Mouse (Mus musculus) limb, embryonic 13.5 days (tissue): Measurements from ENCODE around the gene Wdfy3. TPM values are rescaled to one million over a fixed set of nuclear protein-coding genes. Genes with fewer than 3 reads are reported as not detected.

Experiments used
- ATAC-seq: fragments of 200-750 bp; cut with Nextera tagmentation; 2 replicates; pipeline ENCODE4 v1.8.0; 2017; ENCODE audit warnings: low read depth, moderate number of reproducible peaks, moderate TSS enrichment; ENCODE audit not compliant: low FRiP score
- H3K27ac ChIP-seq: fragments of 300-500 bp; sonication (generic); 2 replicates; pipeline ENCODE4 v1.5.1; 2015; ENCODE audit warnings: inconsistent platforms, mild to moderate bottlenecking, moderate library complexity
- H3K27me3 ChIP-seq: fragments of 300-500 bp; sonication (generic); 2 replicates; pipeline ENCODE4 v1.6.1; 2015; ENCODE audit warnings: mild to moderate bottlenecking, inconsistent platforms
- H3K36me3 ChIP-seq: fragments of 300-500 bp; sonication (generic); 2 replicates; pipeline ENCODE4 v1.6.1; 2015; ENCODE audit warnings: inconsistent platforms, mild to moderate bottlenecking, moderate library complexity
- H3K4me1 ChIP-seq: fragments of 300-500 bp; sonication (generic); 2 replicates; pipeline ENCODE4 v1.6.1; 2015; ENCODE audit warnings: inconsistent platforms
- H3K4me2 ChIP-seq: fragments of 300-500 bp; sonication (generic); replicated peaks from 2 replicates; pipeline ENCODE4 v1.6.1; 2015; ENCODE audit warnings: inconsistent platforms, mild to moderate bottlenecking, moderate library complexity
- H3K4me3 ChIP-seq: fragments of 300-500 bp; sonication (generic); 2 replicates; pipeline ENCODE4 v1.5.1; 2015; ENCODE audit warnings: moderate library complexity, mild to moderate bottlenecking, inconsistent platforms
- H3K9ac ChIP-seq: fragments of 300-500 bp; sonication (generic); 2 replicates; pipeline ENCODE4 v1.6.1; 2015; ENCODE audit warnings: mild to moderate bottlenecking, inconsistent platforms
- H3K9me3 ChIP-seq: fragments of 300-500 bp; sonication (generic); 2 replicates; pipeline ENCODE4 v1.6.1; 2016; ENCODE audit warnings: inconsistent platforms
- WGBS: fragments of 180-500 bp; shearing (Covaris S2); methylation state at CpG from one replicate; pipeline ENCODE4 v1.1.7; 2015; 5-methylcytosine and 5-hydroxymethylcytosine counted together
- polyA plus RNA-seq: library from polyadenylated mRNA; unstranded; fragments of >200 nt; fragmentation: Nextera tagmentation; extraction: Ambion mirVana; gene quantifications from 2 replicates; pipeline ENCODE4 v1.2.1, GENCODE M21; 2015

Gene Wdfy3
- polyA plus RNA-seq, 1 experiment from 2014 or later, result 18.6 TPM

DNA sequence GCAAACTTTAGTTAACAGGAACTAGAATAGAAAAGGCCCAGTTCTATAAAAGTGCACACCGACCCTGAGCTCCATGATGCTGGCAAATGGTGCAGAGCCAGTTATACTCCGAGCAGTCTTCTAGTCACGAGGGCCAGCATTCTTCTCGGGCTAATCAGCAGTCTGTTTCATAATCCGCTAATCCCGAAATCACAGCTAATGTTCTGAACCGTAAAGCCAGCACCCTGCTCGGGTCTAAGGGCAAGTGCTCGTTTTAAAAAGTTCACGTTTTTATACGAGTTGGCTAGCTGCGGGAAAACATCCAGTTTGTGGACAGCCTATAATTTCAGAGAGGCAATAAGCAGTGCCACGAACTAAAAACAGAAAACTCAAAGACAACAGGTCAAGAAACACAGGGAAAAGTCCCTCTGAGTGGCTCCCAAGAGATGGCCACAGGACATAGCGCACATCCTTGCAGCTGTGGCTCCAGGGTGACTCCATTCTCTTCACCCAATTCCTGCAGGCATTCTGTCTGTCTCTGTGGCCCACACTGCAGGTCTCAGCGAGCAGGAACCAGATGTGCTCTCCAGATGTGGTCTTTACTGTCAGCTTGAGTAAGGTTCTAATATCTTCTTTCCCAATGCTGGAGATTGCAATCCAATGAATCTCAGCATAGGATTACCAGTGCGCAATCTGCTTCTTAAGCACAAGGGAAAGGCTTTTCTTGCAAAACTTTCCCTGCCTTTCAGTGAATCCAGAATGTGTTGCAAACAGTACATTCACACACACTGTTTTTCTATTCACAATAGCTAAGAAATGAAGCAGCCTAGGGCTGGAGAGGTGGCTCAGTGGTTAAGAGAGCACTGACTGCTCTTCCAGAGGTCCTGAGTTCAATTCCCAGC, 47.5 kb downstream of the Wdfy3 start:
- Histone ChIP-seq H3K9ac (no peak overlapping the region), H3K9me3 (no peaks in the 10 kb centered on the region), H3K27ac (no peak overlapping the region), H3K4me1 (no peaks in the 10 kb centered on the region), H3K36me3 (peaks cover 66% of the 10 kb centered on the region), H3K4me3 (no peak overlapping the region), H3K27me3 (no peaks in the 10 kb centered on the region), H3K4me2 (no peak overlapping the region)
- WGBS, result 74% methylated on average over 16 of the region's 16 CpGs
- ATAC-seq, result no peak

DNA sequence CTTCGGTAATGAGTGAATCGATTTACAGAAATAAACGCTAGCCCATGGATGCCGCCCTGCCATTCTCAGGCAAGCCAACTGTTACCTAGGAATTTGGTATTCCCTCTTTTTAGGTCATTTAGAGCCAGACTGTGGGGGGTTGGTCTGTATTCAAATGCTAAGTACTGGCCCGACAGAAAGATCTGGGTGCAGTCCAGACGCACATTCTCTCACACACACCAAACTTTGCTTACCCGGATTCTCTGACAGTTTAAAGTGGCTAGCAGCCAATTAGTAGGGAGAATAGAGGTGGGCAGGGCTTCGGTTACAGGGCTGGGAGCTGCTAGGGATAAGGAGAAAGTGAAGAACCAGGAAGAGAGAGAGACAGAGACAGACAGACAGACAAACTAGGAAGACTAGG, 55.5 kb downstream of the Wdfy3 start:
- H3K9ac ChIP-seq, result no peak overlapping the region
- H3K36me3 ChIP-seq, result peaks cover 35% of the 10 kb centered on the region
- H3K4me1 ChIP-seq, result no peaks in the 10 kb centered on the region
- ATAC-seq, result no peak
- WGBS, result 86% methylated on average over 8 of the region's 8 CpGs
- no peak overlapping the region for H3K4me3 ChIP-seq
- H3K27ac ChIP-seq, result no peak overlapping the region
- H3K4me2 ChIP-seq, result no peak overlapping the region
- H3K9me3 ChIP-seq, result peaks cover 10% of the 10 kb centered on the region; the same call in 1 of the 2 replicates
- no peaks in the 10 kb centered on the region for H3K27me3 ChIP-seq

DNA sequence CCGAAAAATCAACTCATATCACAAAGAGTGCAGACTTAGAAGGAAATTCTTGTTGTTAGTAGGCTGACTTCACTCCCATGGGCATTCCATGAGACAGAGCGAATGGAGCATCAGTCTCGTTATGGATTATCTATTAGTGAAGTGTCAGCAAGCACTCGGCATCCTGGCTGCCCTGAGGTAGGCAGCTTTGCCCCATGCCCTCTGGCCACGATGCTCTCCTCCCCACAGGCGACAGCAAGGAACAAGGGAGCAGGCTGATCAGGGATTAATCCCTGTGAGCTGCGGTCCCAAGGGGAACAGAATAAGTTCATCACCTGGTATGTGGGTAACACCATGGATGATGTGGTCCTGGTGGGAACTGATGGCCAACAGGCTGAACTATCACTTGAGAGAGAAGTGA, 55.9 kb downstream of the Wdfy3 start:
- Histone ChIP-seq H3K4me2 (no peak overlapping the region), H3K9ac (no peak overlapping the region), H3K9me3 (peaks cover 10% of the 10 kb centered on the region; the same call in 1 of the 2 replicates), H3K4me3 (no peak overlapping the region), H3K27ac (no peak overlapping the region), H3K36me3 (peaks cover 36% of the 10 kb centered on the region), H3K4me1 (no peaks in the 10 kb centered on the region), H3K27me3 (no peaks in the 10 kb centered on the region)
- 93% methylated on average over 7 of the region's 7 CpGs for WGBS
- no peak for ATAC-seq

DNA sequence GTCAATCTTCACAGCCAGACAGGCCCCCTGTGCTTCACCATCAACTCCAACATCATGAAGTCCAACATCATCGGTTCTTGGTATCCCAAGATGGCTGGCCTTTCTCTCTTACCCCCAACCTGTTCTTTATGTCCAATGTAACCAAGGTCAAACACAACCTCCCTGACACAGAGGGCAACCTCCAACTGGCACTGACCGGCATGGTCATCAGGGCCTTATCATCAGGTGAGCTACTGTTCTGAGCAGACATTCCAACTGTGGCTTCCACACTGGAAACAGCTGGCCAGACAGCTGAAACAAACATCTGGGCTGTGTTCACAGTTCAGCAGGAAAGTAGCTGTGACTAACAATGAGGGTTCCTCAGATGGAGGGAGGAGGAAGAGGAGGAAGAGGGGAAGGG, 58.8 kb downstream of the Wdfy3 start:
- H3K27ac ChIP-seq, result no peak overlapping the region
- peaks cover 44% of the 10 kb centered on the region for H3K36me3 ChIP-seq
- H3K4me3 ChIP-seq, result no peak overlapping the region
- no peaks in the 10 kb centered on the region for H3K27me3 ChIP-seq
- ATAC-seq, result no peak
- no peaks in the 10 kb centered on the region for H3K4me1 ChIP-seq
- H3K4me2 ChIP-seq, result no peak overlapping the region
- WGBS, result 94% methylated on average over 2 of the region's 2 CpGs
- H3K9me3 ChIP-seq, result peaks cover 10% of the 10 kb centered on the region; the same call in 1 of the 2 replicates
- no peak overlapping the region for H3K9ac ChIP-seq

DNA sequence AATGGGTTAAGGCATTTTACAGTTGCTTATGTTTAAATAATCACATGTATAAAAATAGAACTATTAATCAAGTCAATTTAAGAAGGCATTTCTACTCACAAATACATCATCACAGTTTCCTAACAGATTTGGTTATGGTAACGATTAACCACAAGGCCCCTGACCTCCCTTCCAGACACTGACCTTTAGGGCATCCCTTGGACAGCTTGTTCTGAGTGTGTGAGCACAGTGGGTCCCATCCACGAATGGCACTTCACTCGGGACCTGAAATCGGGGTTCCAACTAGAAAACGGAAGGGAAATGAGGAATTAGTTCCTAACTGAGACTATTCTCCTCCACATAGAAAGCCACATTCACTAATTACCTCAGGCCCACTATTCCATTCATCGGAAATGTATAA, 60.1 kb downstream of the Wdfy3 start:
- H3K4me2 ChIP-seq, result no peak overlapping the region
- no peak overlapping the region for H3K4me3 ChIP-seq
- peaks cover 31% of the 10 kb centered on the region for H3K36me3 ChIP-seq
- 84% methylated on average over 6 of the region's 6 CpGs for WGBS
- no peaks in the 10 kb centered on the region for H3K27me3 ChIP-seq
- no peak overlapping the region for H3K9ac ChIP-seq
- 0 out of 2 replicates have a peak, but pooled peaks cover 7% of the 10 kb centered on the region for H3K9me3 ChIP-seq
- H3K4me1 ChIP-seq, result no peaks in the 10 kb centered on the region
- no peak overlapping the region for H3K27ac ChIP-seq
- ATAC-seq, result no peak

DNA sequence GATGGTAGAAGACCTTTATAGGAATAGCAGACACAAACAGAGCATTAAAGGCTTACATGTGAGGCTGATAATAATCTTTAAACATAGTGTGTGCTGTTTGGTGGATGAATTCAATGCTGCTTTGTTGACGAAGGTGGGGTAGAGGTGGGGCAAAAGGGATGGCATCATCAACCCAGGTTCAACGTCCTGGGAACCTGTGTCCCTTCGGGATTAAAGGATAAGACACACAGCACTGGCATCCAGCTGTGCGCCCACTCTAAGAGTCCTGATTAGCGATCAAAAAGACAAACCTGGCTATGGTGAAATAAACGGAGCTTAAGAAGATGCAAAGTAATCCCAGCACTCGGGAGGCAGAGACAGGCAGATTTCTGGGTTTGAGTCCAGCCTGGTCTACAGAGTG, 61.0 kb downstream of the Wdfy3 start:
- ATAC-seq, result no peak
- Histone ChIP-seq H3K27me3 (no peaks in the 10 kb centered on the region), H3K4me3 (no peak overlapping the region), H3K27ac (no peak overlapping the region), H3K4me1 (no peaks in the 10 kb centered on the region), H3K36me3 (peaks cover 23% of the 10 kb centered on the region), H3K9me3 (0 out of 2 replicates have a peak, but pooled peaks cover 2% of the 10 kb centered on the region), H3K9ac (no peak overlapping the region), H3K4me2 (no peak overlapping the region)
- WGBS, result 87% methylated on average over 7 of the region's 7 CpGs

DNA sequence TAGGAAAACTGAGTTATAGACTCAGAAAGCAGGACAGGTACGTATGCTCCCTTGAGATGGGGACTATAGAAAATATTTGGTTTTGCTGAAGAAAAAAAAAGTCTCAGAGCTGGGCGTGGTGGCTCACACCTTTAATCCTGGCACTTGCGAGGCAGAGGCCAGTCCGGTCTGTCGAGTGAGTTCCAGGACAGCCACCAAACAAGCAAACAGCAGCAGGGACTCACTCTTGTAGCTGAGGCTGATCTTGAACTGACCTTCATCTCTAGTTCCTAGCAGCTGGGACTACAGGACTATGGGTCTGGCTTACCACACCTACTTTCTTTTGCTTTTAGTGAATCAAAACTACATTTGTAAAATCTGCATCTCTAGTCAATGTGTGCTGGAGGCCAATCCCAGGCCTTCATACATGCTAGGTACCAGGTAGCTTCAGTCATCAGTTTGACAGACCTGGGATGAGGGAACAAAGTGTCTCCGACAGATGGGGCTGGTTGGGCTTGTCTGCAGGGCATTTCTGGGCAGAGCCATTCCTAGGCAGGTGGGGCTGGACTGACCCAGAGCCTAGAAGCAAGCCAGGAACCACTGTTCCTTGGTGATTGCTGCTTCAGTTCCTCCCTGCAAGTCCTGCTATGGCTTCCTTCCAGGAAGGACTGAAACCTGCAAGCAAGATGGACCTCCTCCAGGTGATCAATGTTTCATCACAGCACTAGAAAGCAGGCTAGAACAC, 63.3 kb downstream of the Wdfy3 start:
- Histone ChIP-seq H3K27ac (no peak overlapping the region), H3K27me3 (no peaks in the 10 kb centered on the region), H3K9ac (no peak overlapping the region; the same call in 1 of the 2 replicates), H3K4me2 (no peak overlapping the region), H3K4me1 (no peaks in the 10 kb centered on the region), H3K36me3 (peaks cover 18% of the 10 kb centered on the region), H3K4me3 (no peak overlapping the region), H3K9me3 (no peaks in the 10 kb centered on the region)
- WGBS, result 86% methylated on average over 6 of the region's 6 CpGs
- ATAC-seq, result no peak

DNA sequence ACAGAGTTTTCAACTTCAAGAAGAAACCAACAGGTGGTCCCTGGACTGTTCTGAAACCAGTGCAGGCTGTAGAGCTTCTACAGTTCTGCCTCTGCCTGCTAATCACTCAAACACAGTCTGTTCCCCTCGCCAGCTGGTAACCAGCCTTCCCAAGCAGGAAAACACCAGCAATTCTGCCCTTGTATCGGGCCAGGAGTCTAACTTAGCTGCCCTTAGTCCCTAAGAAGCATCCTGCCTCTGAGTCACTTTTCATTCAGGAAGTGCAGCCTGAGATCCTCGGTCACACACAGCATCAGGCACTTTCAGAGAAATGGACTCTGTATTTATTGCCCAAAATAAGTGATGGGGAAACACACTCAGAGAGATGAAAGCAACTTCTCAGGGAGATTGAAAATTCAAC, 66.3 kb downstream of the Wdfy3 start:
- Histone ChIP-seq H3K4me1 (peaks cover 14% of the 10 kb centered on the region), H3K9ac (no peak overlapping the region), H3K27me3 (no peaks in the 10 kb centered on the region), H3K27ac (no peak overlapping the region), H3K9me3 (no peaks in the 10 kb centered on the region), H3K4me3 (no peak overlapping the region), H3K4me2 (no peak overlapping the region), H3K36me3 (peaks cover 13% of the 10 kb centered on the region)
- no peak for ATAC-seq
- WGBS, result 82% methylated on average over 3 of the region's 3 CpGs

DNA sequence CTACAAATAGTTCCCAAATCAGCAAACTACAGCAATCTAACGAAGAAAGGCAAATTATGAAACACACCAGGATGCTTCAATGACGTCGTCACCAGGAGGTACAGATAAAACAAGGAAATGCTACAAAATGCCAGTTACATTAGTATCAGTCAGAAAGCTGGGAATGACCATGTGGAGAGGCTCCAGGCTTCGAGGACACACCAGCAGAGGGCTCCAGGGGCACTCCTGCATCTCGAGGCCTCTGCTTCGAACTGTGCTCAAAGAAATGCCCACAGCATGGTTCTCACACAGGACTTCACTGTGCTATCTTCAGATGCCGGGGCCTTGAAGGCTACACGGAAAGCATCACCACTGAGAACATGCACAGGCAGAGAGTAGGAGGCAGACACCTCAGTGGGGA, 68.7 kb downstream of the Wdfy3 start:
- no peak overlapping the region for H3K4me3 ChIP-seq
- no peak overlapping the region for H3K27ac ChIP-seq
- H3K27me3 ChIP-seq, result no peaks in the 10 kb centered on the region
- 86% methylated on average over 8 of the region's 8 CpGs for WGBS
- no peaks in the 10 kb centered on the region; the same call in 1 of the 2 replicates for H3K36me3 ChIP-seq
- H3K4me1 ChIP-seq, result peaks cover 14% of the 10 kb centered on the region
- H3K4me2 ChIP-seq, result no peak overlapping the region
- H3K9ac ChIP-seq, result no peak overlapping the region
- no peak for ATAC-seq
- no peaks in the 10 kb centered on the region for H3K9me3 ChIP-seq

DNA sequence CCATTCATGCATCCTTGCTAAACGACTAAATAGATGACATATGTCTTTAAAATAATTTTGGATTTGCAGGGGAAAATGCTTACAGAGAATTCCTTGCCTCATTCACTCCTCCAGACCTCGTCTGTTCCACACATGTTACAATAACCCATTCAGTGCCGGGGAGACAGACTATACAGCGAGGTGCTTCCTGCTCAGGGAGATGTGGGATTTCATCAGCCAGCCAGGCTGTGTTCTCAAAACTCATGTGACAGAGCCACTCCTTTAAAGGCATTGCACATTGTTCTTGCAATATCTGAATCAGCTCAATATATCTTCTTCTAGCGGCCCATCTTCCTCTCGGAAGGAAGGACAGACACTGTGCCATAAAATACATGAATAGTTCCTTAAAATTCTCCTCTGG, 70.8 kb downstream of the Wdfy3 start:
- Histone ChIP-seq H3K4me3 (no peak overlapping the region), H3K27me3 (no peaks in the 10 kb centered on the region), H3K4me2 (no peak overlapping the region), H3K4me1 (peaks cover 19% of the 10 kb centered on the region), H3K27ac (no peak overlapping the region), H3K36me3 (no peaks in the 10 kb centered on the region), H3K9me3 (no peaks in the 10 kb centered on the region), H3K9ac (no peak overlapping the region)
- 50% methylated on average over 6 of the region's 6 CpGs for WGBS
- peak; percentile 68; the same call in 1 of the 2 replicates for ATAC-seq

DNA sequence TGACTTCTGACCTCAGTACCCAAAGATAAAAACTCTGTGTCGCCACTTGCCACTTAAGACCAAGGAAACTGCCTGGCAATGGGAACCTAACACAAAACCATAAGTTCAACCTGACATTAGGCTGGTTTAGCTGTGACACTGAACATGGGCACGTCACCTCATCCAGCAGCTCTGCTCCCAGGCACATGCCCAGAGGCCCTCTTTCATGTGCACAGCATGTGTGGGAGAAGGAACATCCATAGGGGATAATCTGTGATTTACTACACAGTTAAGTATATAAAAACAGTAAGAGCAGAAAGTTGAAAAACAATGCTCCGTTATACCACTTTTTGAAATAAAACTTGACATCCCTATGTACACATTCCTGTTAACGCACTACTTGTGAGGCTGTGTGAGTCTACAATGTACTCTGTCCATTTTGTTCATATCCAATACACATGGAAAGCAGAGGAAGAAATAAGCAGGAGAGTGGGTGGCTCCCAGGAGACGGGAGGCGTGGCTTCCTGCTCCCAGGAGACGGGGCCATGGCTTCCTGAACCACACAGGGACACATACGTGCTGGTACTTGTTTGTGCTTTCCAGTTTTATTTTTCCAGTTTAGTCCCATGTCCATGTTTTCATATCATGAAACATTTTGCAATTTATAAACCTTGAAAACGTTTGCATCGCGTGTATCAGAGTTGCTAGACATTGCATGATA, 73.5 kb downstream of the Wdfy3 start:
- no peak for ATAC-seq
- Histone ChIP-seq H3K4me1 (peaks cover 20% of the 10 kb centered on the region), H3K9ac (no peak overlapping the region), H3K27me3 (no peaks in the 10 kb centered on the region), H3K27ac (no peak overlapping the region), H3K4me2 (no peak overlapping the region), H3K4me3 (no peak overlapping the region), H3K36me3 (no peaks in the 10 kb centered on the region), H3K9me3 (no peaks in the 10 kb centered on the region)
- WGBS, result 85% methylated on average over 11 of the region's 11 CpGs

DNA sequence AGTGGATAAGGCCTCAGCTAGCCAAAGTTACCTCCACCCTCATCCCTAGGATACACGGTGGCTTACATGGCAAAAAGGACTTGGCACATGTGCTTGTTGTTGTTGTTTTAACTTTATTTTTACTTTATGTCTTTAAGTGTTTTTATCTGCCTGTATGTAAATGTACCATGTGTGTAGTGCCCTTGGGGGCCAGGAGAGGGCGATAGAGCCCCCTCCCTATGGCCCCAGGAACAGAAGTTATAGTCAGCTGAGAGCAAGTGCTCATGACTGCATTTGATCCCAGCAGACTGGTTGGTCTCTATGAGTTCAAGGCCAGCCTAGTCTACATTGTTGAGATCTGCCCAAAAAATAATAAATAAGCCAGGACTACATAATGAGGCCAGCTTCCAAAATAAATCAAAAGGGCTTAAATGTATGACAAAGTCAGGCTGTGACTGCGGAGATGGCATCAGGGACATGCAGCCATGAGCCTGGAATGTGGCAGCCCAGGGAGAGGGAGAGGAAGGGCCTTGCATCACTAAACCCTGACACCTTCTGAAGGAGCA, 74.2 kb downstream of the Wdfy3 start:
- ATAC-seq, result no peak
- peaks cover 21% of the 10 kb centered on the region for H3K4me1 ChIP-seq
- H3K9ac ChIP-seq, result no peak overlapping the region
- H3K9me3 ChIP-seq, result no peaks in the 10 kb centered on the region
- no peaks in the 10 kb centered on the region for H3K36me3 ChIP-seq
- WGBS, result 83% methylated on average over 3 of the region's 3 CpGs
- no peaks in the 10 kb centered on the region for H3K27me3 ChIP-seq
- no peak overlapping the region for H3K4me3 ChIP-seq
- H3K27ac ChIP-seq, result no peak overlapping the region
- H3K4me2 ChIP-seq, result no peak overlapping the region
